Mouse (Mus musculus) forelimb bud, embryonic 11.5 days (tissue): ENCODE data around the gene Spryd4.
"Not testable (repeated sequence)": the region's sequence is repeated elsewhere in the genome, so short reads cannot be mapped to it uniquely, and the experiment has no call there.

Experiments
- DNase-seq: peaks from one replicate; pipeline ENCODE4 v3.0.0-alpha.2; 2012; ENCODE audit warnings: low read depth, low spot score

Spryd4 gene

GRCm38 (mm10) chr10:128211390-128212108 lies at the start of gene Spryd4:
Spryd4 (minus strand) TSS chr10:128211807.
- DNase-seq, result peak; percentile 90

GRCm38 (mm10) chr10:128260376-128260775 lies 48.8 kb upstream of the Spryd4 start:
- DNase-seq, result not testable (repeated sequence)

- no peak for DNase-seq
Measured at GRCm38 (mm10) chr10:128259946-128260345, 48.3 kb upstream of the Spryd4 start.

- no peak for DNase-seq
Measured at GRCm38 (mm10) chr10:128258953-128259352, 47.3 kb upstream of the Spryd4 start.

GRCm38 (mm10) chr10:128256328-128256727 lies 44.7 kb upstream of the Spryd4 start:
- DNase-seq, result no peak

- DNase-seq, result no peak
Measured at GRCm38 (mm10) chr10:128255925-128256324, 44.3 kb upstream of the Spryd4 start.

- DNase-seq, result no peak
Measured at GRCm38 (mm10) chr10:128253677-128254255, 42.2 kb upstream of the Spryd4 start, which contains the start of gene Apon. Apon (plus strand) TSS chr10:128254096.

- no peak for DNase-seq
Measured at GRCm38 (mm10) chr10:128250565-128250964, 39.0 kb upstream of the Spryd4 start.

GRCm38 (mm10) chr10:128247020-128247732 lies 35.6 kb upstream of the Spryd4 start:
- DNase-seq, result no peak

GRCm38 (mm10) chr10:128244121-128244520 lies 32.5 kb upstream of the Spryd4 start:
- DNase-seq, result no peak

- DNase-seq, result no peak
Measured at GRCm38 (mm10) chr10:128243252-128243651, 31.6 kb upstream of the Spryd4 start.

- DNase-seq, result no peak
Measured at GRCm38 (mm10) chr10:128240131-128240530, 28.5 kb upstream of the Spryd4 start.

- DNase-seq, result no peak
Measured at GRCm38 (mm10) chr10:128239140-128239539, 27.5 kb upstream of the Spryd4 start.

- DNase-seq, result no peak
Measured at GRCm38 (mm10) chr10:128237807-128238480, 26.3 kb upstream of the Spryd4 start.

- no peak for DNase-seq
Measured at GRCm38 (mm10) chr10:128236321-128236720, 24.7 kb upstream of the Spryd4 start.

- peak; percentile 87 for DNase-seq
Measured at GRCm38 (mm10) chr10:128232420-128232985, 20.9 kb upstream of the Spryd4 start.

- peak; percentile 78 for DNase-seq
Measured at GRCm38 (mm10) chr10:128231697-128232419, 20.3 kb upstream of the Spryd4 start, which contains the start of gene Timeless. Timeless (plus strand) TSS chr10:128232065.

- no peak for DNase-seq
Measured at GRCm38 (mm10) chr10:128231146-128231545, 19.5 kb upstream of the Spryd4 start.

- DNase-seq, result no peak
Measured at GRCm38 (mm10) chr10:128230582-128230981, 19.0 kb upstream of the Spryd4 start.

GRCm38 (mm10) chr10:128228009-128228408 lies 16.4 kb upstream of the Spryd4 start:
- DNase-seq, result no peak

GRCm38 (mm10) chr10:128227592-128227991 lies 16.0 kb upstream of the Spryd4 start:
- DNase-seq, result no peak
